Mouse (Mus musculus) frontal cortex, adult (tissue): ENCODE data around the gene Npdc1.

ENCODE experiments used
- ATAC-seq: cut with Nextera tagmentation; 2 replicates; pipeline ENCODE4 v1.9.2; 2017; ENCODE audit warnings: mild to moderate bottlenecking, moderate library complexity, mixed read lengths; ENCODE audit not compliant: low TSS enrichment

Npdc1 gene

GRCm38 (mm10) chr2:25399051-25399450, at the start of gene Npdc1:
Gene Npdc1 (plus strand): TSS chr2:25399351.
- no peak for ATAC-seq

GRCm38 (mm10) chr2:25349499-25349898, 49.7 kb upstream of the Npdc1 start:
- no peak for ATAC-seq

- no peak for ATAC-seq
Observed at GRCm38 (mm10) chr2:25350701-25351100, 48.5 kb upstream of the Npdc1 start.

- no peak for ATAC-seq
Observed at GRCm38 (mm10) chr2:25354211-25354610, 44.9 kb upstream of the Npdc1 start.

GRCm38 (mm10) chr2:25355419-25356066, 43.6 kb upstream of the Npdc1 start:
- ATAC-seq, result 0 out of 2 replicates have a peak, but pooled peaks have one; percentile 8

GRCm38 (mm10) chr2:25356208-25357079, 42.7 kb upstream of the Npdc1 start, which contains the start of gene Dpp7:
Gene Dpp7 (minus strand): TSS chr2:25356359.
- ATAC-seq, result peak; percentile 66

- no peak for ATAC-seq
Observed at GRCm38 (mm10) chr2:25359848-25360247, 39.3 kb upstream of the Npdc1 start.

- ATAC-seq, result no peak
Observed at GRCm38 (mm10) chr2:25363478-25364178, 35.5 kb upstream of the Npdc1 start.

GRCm38 (mm10) chr2:25364313-25364712, 34.8 kb upstream of the Npdc1 start:
- no peak for ATAC-seq

GRCm38 (mm10) chr2:25364761-25365090, 34.4 kb upstream of the Npdc1 start:
- ATAC-seq, result no peak

- ATAC-seq, result peak; percentile 84
Observed at GRCm38 (mm10) chr2:25365091-25365761, 33.9 kb upstream of the Npdc1 start, which contains the start of gene Uap1l1. Gene Uap1l1 (minus strand): TSS chr2:25365682.

GRCm38 (mm10) chr2:25369996-25370395, 29.2 kb upstream of the Npdc1 start:
- no peak for ATAC-seq

GRCm38 (mm10) chr2:25371764-25372643, 27.1 kb upstream of the Npdc1 start, which contains the start of gene Sapcd2:
Gene Sapcd2 (plus strand): TSS chr2:25372321.
- peak; percentile 98 for ATAC-seq

GRCm38 (mm10) chr2:25372644-25373391, 26.3 kb upstream of the Npdc1 start:
- no peak for ATAC-seq

- no peak for ATAC-seq
Observed at GRCm38 (mm10) chr2:25373431-25373830, 25.7 kb upstream of the Npdc1 start.

- peak; percentile 36; the same call in 1 of the 2 replicates for ATAC-seq
Observed at GRCm38 (mm10) chr2:25376589-25376988, 22.6 kb upstream of the Npdc1 start.

- no peak for ATAC-seq
Observed at GRCm38 (mm10) chr2:25384492-25384891, 14.7 kb upstream of the Npdc1 start.

GRCm38 (mm10) chr2:25391266-25391665, 7.9 kb upstream of the Npdc1 start:
- no peak for ATAC-seq

GRCm38 (mm10) chr2:25394281-25395221, 4.6 kb upstream of the Npdc1 start:
- ATAC-seq, result 0 out of 2 replicates have a peak, but pooled peaks have one; percentile 16
